Mouse (Mus musculus) left cerebral cortex, adult 9 months (tissue): ENCODE results near the gene Ccdc102a.
"Not testable (repeated sequence)": the region's sequence is repeated elsewhere in the genome, so short reads cannot be mapped to it uniquely, and the experiment has no call there.

Experiments
- DNase-seq, 2 experiments: peaks; one replicate each; pipeline ENCODE4 v3.0.0; 2022; ENCODE audit warnings: low spot score in 2 of 2

Ccdc102a gene

GRCm38 (mm10) chr8:94875096-94875870 lies 42.6 kb downstream of the Ccdc102a start:
- peak in 1 of 2 experiments; percentile 5 for DNase-seq

DNA sequence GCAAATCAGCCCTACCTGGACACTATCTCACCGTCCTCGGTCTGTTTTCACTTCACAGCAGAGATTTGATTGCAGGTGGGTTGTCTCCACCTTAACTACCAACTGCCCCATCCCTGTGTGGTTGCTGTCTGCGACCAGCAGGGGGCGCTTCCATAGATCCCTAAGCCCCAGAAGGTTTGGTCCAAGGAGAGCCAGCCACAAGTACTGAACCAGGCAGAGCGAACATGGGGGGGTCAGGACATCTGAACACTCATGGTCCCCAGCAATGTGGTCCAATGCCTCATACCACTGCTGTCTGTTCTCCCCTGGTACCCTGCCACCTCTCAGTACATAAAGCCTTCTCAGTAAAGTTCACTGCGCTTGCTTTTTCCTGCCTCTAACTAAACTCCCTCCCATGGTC lies 43.5 kb downstream of the Ccdc102a start:
- DNase-seq: peak in 1 of 2 experiments; percentile 68

- no peak for DNase-seq
Measured at GRCm38 (mm10) chr8:94872576-94872975, 45.3 kb downstream of the Ccdc102a start.

DNA sequence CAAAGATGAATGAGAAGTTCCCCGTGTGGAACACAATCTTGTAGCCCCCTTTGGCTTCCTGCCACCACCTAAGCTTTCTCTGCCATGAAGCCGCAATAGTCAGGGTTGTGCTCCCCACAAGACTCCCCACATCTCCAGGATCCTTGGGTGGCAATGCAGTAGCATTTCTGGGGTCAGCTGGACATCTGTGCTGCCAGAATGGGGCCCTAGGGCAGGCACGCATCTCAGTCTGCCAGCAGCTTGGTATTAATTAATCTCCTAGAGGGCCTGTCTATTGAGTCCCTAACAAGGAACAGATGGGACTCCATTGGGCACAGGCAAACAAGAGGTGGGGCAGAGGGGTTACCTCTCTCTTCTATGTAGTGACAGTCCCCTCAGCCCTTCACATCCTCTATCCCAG lies 45.7 kb downstream of the Ccdc102a start:
- no peak for DNase-seq

- peak in 1 of 2 experiments; percentile 74 for DNase-seq
Measured at GRCm38 (mm10) chr8:94871108-94871894, 46.6 kb downstream of the Ccdc102a start.

DNA sequence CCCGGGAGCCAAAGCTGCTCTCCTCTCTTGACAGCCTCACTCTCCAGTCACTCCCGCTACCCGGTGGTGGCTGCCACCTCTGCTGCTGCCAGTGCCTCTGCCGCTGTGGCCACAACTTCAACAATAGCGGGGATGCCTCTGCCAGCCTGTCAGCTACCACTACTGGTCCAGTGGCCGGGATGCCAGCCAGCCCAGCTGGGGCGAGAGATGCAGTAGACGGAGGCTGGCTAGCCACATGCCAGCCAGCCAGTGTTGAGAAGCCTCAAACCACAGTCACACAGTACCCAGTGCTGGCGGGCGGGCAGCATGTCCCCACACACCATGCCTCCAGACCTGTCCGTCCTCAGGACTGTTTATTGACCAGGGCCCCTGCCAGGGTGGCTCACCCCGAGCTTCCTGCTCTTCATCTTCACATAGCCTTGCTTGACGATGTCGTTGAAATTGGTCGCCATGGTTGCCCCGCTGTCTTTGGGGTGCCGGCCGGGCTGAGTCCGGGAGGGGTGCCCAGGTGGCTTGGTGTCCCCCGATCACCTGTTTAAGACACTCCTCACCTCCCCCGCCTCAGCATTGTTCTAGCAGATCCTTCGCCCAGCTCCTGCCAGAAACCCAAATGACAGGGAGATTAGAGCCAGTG lies 47.3 kb downstream of the Ccdc102a start:
- peak in 1 of 2 experiments; percentile 68 for DNase-seq

DNA sequence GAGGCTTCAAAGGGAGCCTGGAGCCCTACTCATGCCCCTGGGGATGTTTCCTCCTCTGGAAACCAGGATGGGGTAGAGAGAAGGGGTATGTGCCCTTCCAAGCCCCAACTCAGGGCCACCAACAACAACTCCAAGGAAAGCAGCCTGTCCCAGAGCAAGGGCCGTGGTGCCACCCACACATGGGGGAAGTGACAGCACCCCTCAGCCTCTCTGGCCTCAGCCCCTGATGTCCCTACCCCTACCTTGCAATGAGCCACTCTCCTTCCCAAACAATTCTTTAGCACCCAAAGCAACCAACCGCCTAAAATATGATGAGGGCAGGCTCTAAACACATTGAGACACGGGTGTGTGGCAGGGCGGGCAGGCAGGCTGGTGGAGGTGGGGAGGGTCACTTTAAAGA lies 47.9 kb downstream of the Ccdc102a start:
- no peak for DNase-seq

DNA sequence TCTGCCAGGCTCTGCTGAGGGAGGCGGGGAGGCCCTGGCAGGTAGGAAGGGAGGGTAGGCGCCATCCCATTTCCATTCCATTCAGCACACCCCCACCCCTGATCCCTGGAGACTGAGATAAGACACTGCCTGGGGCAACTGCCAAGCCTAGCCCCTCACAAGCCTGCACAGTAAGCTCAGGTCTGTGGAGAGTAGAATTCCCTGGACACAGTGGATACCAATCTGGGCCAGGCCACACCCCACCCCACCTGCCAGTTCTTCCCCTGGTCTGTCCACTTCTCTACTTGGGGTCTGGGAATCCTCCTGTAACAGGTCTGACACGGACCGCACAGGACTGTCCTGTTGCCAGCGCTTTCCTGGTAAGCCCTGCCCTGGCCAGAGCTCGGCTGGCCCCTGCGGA lies 48.8 kb downstream of the Ccdc102a start:
- no peak for DNase-seq

- DNase-seq: peak in 1 of 2 experiments; percentile 2
Measured at GRCm38 (mm10) chr8:94866921-94867320, 51.0 kb downstream of the Ccdc102a start.

- DNase-seq: no peak
Measured at GRCm38 (mm10) chr8:94865292-94865691, 52.6 kb downstream of the Ccdc102a start.

DNA sequence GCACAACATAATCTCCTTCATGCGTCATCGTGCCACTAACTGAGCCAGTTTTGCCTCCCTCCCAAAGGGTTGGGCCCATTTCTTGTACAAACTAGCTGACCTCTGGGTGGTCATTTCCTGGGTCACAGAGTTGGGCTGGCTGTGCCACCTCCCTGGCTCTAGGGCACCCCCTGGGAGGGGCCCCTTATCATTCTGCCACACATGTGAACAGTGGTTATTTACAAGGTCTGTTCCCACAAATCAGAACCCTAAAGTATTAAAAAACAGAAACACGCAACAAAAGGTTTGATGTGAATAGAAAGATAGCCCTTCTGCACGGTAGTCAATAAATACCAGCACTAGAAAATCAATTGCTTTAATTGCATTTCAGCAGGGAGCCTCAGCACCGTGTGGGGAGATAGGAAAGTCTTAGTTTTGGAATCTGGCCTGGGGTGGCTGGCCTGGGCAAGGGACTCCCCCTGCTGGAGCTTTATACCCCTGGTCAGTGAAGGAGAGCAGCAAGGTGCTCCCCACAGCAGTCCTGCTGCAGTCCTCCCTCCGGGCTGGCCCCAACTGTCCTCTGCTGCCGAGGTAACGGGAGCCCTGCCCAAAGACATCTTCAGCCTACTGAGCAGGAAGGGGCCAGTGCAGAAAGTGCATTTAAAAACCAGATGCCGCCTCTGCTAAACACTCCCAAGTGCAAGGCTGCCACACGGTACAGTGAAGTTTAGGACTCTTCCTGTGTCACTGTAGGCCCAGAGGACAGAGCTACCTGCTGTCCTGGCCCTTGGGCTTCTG lies 53.8 kb downstream of the Ccdc102a start:
- DNase-seq: no peak

GRCm38 (mm10) chr8:94862487-94863220 lies 55.2 kb downstream of the Ccdc102a start:
- no peak for DNase-seq

DNA sequence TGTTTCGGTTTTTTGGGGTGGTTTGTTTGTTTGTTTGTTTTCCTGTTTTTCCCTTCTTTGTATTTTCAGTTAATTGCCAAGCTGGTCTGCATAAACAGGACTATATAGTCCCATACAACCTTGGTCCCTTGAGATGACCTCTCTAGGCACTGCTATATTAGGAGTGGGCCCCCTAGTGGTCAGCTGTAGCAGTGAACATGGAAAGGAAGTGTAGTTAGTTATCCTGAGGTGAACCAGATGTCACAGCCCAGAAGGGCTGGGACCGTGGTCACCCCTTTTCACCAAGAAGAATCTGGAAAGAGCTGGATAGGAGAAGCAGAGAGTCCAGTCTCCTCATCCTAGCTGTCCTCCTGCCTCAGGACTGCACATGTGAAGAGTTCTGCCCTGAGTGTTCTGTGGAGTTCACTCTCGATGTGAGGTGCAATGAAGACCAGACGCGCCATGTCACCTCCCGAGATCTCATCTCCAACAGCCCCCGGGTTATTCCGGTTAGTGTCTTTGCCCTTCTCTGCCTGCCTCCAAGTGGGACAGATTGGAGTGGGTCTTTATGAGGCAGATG lies 56.5 kb downstream of the Ccdc102a start:
- no peak for DNase-seq

DNA sequence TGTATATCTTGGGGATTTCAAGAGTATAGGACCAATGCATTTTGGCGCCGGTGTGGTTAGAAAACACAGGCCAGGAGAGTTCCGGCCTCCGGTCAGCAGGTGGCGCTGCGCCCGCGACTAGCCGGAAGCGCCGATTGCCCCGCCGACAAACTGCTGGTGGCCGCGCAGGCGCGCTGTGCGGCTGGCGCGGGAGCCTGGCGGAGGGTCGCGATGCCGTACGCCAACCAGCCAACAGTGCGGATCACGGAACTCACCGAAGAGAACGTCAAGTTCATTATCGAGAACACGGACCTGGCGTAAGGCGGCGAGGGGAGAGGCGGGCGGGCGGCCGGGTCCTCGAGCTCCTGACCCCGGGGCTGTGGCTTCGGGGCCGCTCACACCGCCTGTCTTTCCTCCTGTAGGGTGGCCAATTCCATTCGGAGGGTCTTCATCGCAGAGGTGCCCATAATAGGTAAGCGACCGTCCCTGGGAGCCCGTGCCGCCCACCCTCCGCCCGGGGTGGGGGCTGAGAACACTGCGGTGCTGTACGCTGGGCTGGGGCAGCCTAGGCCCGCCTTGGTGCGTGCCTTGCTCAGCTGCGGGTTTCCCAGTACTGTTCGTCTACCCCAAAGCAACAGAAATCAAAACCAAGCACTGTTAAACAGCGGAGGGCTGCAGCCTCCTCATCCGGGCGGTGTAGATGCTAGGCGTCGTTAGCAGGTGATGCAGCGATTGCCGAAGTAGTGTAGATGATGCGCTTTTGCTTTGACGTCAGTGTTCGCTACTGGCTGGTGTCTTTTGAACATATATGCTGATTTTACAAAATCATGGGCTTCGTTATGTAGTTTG lies 60.3 kb downstream of the Ccdc102a start, which contains the start of gene Polr2c:
Gene Polr2c (plus strand): TSS at position 105 of the 828 bp plus-strand sequence.
- peak; percentile 71 to 94 for DNase-seq

DNA sequence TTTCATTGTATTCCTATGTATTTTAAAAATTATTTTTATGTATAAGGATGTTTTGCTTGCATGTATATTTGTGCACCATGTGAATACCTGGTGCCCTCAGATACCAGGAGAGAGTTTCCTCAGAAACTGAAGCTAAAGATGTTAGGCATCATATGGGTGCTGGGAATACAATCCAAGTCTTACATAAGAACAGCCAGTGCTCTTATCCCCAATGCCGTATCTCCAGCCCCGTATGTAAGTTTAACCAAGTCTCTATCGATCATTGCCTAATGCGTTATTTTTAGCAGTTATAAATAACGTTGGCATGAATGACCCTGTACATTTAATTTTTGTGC lies 60.9 kb downstream of the Ccdc102a start:
- no peak for DNase-seq

DNA sequence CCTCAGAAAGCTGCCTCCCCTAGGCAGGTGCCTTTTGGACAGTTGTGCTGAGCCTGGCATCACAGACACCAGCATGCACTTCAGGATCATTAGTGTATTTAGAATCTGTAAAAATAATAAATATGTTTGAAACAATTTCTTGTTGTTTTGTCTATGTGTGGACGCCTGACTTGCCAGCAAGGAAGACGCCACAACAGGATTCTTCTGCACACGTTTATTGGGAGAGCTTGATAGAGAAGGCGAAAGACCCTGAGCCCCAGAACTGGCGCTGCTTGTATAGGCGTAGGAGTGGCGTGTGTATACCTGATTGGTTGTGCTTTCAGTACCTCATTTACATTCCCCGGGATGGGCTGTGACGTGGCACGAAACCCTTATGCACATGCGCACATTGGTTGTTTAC lies 63.1 kb downstream of the Ccdc102a start:
- DNase-seq: not testable (repeated sequence)
